Mouse (Mus musculus): Measurements from ENCODE around the gene Atf1.

Gene Atf1

GRCm38 (mm10) chr15:100227663-100228534 is at the start of gene Atf1:
TSS of gene Atf1 (plus strand) at chr15:100227819.
- DNase-seq (ENCODE audit: low spot score) = peak; percentile 90

GRCm38 (mm10) chr15:100178487-100178886 is 49.1 kb upstream of the Atf1 start:
- no peak for DNase-seq (ENCODE audit: low spot score)

GRCm38 (mm10) chr15:100179685-100180084 is 47.9 kb upstream of the Atf1 start:
- no peak for DNase-seq (ENCODE audit: low spot score)

- DNase-seq (ENCODE audit: low spot score) = no peak
Measured at GRCm38 (mm10) chr15:100180221-100180620, 47.4 kb upstream of the Atf1 start.

- no peak for DNase-seq (ENCODE audit: low spot score)
Measured at GRCm38 (mm10) chr15:100181841-100182240, 45.8 kb upstream of the Atf1 start.

- DNase-seq (ENCODE audit: low spot score) = no peak
Measured at GRCm38 (mm10) chr15:100182526-100183280, 44.9 kb upstream of the Atf1 start.

- no peak for DNase-seq (ENCODE audit: low spot score)
Measured at GRCm38 (mm10) chr15:100183510-100183909, 44.1 kb upstream of the Atf1 start.

GRCm38 (mm10) chr15:100184821-100185496 is 42.7 kb upstream of the Atf1 start:
- DNase-seq (ENCODE audit: low spot score) = no peak

- no peak for DNase-seq (ENCODE audit: low spot score)
Measured at GRCm38 (mm10) chr15:100186234-100186633, 41.4 kb upstream of the Atf1 start.

- DNase-seq (ENCODE audit: low spot score) = no peak
Measured at GRCm38 (mm10) chr15:100186882-100187672, 40.5 kb upstream of the Atf1 start.

GRCm38 (mm10) chr15:100188542-100188941 is 39.1 kb upstream of the Atf1 start:
- DNase-seq (ENCODE audit: low spot score) = no peak

GRCm38 (mm10) chr15:100188962-100189404 is 38.6 kb upstream of the Atf1 start:
- DNase-seq (ENCODE audit: low spot score) = no peak

- DNase-seq (ENCODE audit: low spot score) = no peak
Measured at GRCm38 (mm10) chr15:100190083-100190482, 37.5 kb upstream of the Atf1 start.

- no peak for DNase-seq (ENCODE audit: low spot score)
Measured at GRCm38 (mm10) chr15:100198983-100199745, 28.5 kb upstream of the Atf1 start.

- no peak for DNase-seq (ENCODE audit: low spot score)
Measured at GRCm38 (mm10) chr15:100199790-100200189, 27.8 kb upstream of the Atf1 start.

- no peak for DNase-seq (ENCODE audit: low spot score)
Measured at GRCm38 (mm10) chr15:100201806-100202205, 25.8 kb upstream of the Atf1 start.

GRCm38 (mm10) chr15:100202431-100203015 is 25.1 kb upstream of the Atf1 start:
- no peak for DNase-seq (ENCODE audit: low spot score)

- no peak for DNase-seq (ENCODE audit: low spot score)
Measured at GRCm38 (mm10) chr15:100204574-100204973, 23.0 kb upstream of the Atf1 start.

- no peak for DNase-seq (ENCODE audit: low spot score)
Measured at GRCm38 (mm10) chr15:100210013-100210412, 17.6 kb upstream of the Atf1 start.

GRCm38 (mm10) chr15:100213339-100213738 is 14.3 kb upstream of the Atf1 start:
- DNase-seq (ENCODE audit: low spot score) = no peak

Data from layer of hippocampus, adult 11-12 months (tissue).